Mouse (Mus musculus) embryo, embryonic 11 days (tissue): ENCODE measurements around the gene Tenm3.

ENCODE experiments used
- DNase-seq: peaks from one replicate; pipeline ENCODE4 v3.0.0-alpha.2; 2015

The Tenm3 gene

GRCm38 (mm10) chr8:48843931-48844285 lies at the start of gene Tenm3:
Tenm3 (minus strand) TSS chr8:48843951.
- DNase-seq = no peak

- DNase-seq = peak; percentile 21
These were observed 46.5 kb upstream of the Tenm3 start for GRCm38 (mm10) chr8:48890216-48890765.

GRCm38 (mm10) chr8:48884270-48884669 lies 40.5 kb upstream of the Tenm3 start:
- DNase-seq = no peak

- no peak for DNase-seq
These were observed 36.8 kb upstream of the Tenm3 start for GRCm38 (mm10) chr8:48880585-48880984.

- no peak for DNase-seq
These were observed 22.2 kb upstream of the Tenm3 start for GRCm38 (mm10) chr8:48865972-48866371.

GRCm38 (mm10) chr8:48865485-48865884 lies 21.7 kb upstream of the Tenm3 start:
- DNase-seq = no peak

GRCm38 (mm10) chr8:48850223-48851010 lies 6.7 kb upstream of the Tenm3 start:
- DNase-seq = peak; percentile 42

GRCm38 (mm10) chr8:48849091-48849616 lies 5.4 kb upstream of the Tenm3 start:
- no peak for DNase-seq

GRCm38 (mm10) chr8:48844961-48845360 lies 1.2 kb upstream of the Tenm3 start:
- DNase-seq = no peak

- DNase-seq = peak; percentile 36
These were observed 687 bp upstream of the Tenm3 start for GRCm38 (mm10) chr8:48844370-48844905.

- peak; percentile 86 for DNase-seq
These were observed 490 bp downstream of the Tenm3 start for GRCm38 (mm10) chr8:48842991-48843930.

- no peak for DNase-seq
These were observed 1.2 kb downstream of the Tenm3 start for GRCm38 (mm10) chr8:48842516-48842990.

GRCm38 (mm10) chr8:48842035-48842434 lies 1.7 kb downstream of the Tenm3 start:
- no peak for DNase-seq

GRCm38 (mm10) chr8:48835745-48836144 lies 8.0 kb downstream of the Tenm3 start:
- DNase-seq = peak; percentile 44

- peak; percentile 45 for DNase-seq
These were observed 16.3 kb downstream of the Tenm3 start for GRCm38 (mm10) chr8:48827454-48827853.

GRCm38 (mm10) chr8:48825666-48826065 lies 18.1 kb downstream of the Tenm3 start:
- DNase-seq = no peak

GRCm38 (mm10) chr8:48822291-48822690 lies 21.5 kb downstream of the Tenm3 start:
- DNase-seq = no peak

GRCm38 (mm10) chr8:48819962-48820361 lies 23.8 kb downstream of the Tenm3 start:
- DNase-seq = no peak

- no peak for DNase-seq
These were observed 24.4 kb downstream of the Tenm3 start for GRCm38 (mm10) chr8:48819348-48819747.

GRCm38 (mm10) chr8:48816941-48817340 lies 26.8 kb downstream of the Tenm3 start:
- peak; percentile 53 for DNase-seq

GRCm38 (mm10) chr8:48812196-48812741 lies 31.5 kb downstream of the Tenm3 start:
- DNase-seq = no peak

- no peak for DNase-seq
These were observed 33.1 kb downstream of the Tenm3 start for GRCm38 (mm10) chr8:48810615-48811014.
